Mouse (Mus musculus): ENCODE measurements around the gene B4gat1. TPM values are rescaled to one million over a fixed set of nuclear protein-coding genes. Genes with fewer than 3 reads are reported as not detected.
"Not testable (repeated sequence)": the region's sequence is repeated elsewhere in the genome, so short reads cannot be mapped to it uniquely, and the experiment has no call there.

The B4gat1 gene
- total and polyA plus RNA-seq, 2 experiments: 11.8 to 20.1 TPM

GRCm38 (mm10) chr19:4992371-4992770 lies 46.3 kb upstream of the B4gat1 start:
- TF ChIP-seq CTCF (IDR thresholded peaks at IDR 0.05; ENCODE audit: low read depth, low read length): no peak
- no peaks in the 10 kb centered on the region for H3K4me1 ChIP-seq (ENCODE audit: control insufficient read depth, insufficient read depth, low read length)
- H3K79me2 ChIP-seq (ENCODE audit: control insufficient read depth, insufficient read depth, low read length): no peaks in the 10 kb centered on the region
- no peak overlapping the region for H3K27ac ChIP-seq (replicated peaks; ENCODE audit: insufficient read depth, low read depth, low read length)
- 17% methylated on average over 8 of the region's 8 CpGs for WGBS
- H3K9ac ChIP-seq (ENCODE audit: low read depth, low read length): no peak overlapping the region
- no peak overlapping the region for H3K4me3 ChIP-seq (ENCODE audit: insufficient read depth, low read depth, low read length)
- peaks cover 6% of the 10 kb centered on the region; the same call in 1 of the 2 replicates for H3K27me3 ChIP-seq (ENCODE audit: control insufficient read depth, insufficient read depth, low read length)
- H3K36me3 ChIP-seq (ENCODE audit: control insufficient read depth, insufficient read depth, low read length): no peaks in the 10 kb centered on the region
- DNase-seq (ENCODE audit: extremely low read depth, low read depth, low spot score): no peak

GRCm38 (mm10) chr19:4992904-4993303 lies 45.7 kb upstream of the B4gat1 start:
- no peak overlapping the region for H3K27ac ChIP-seq (replicated peaks; ENCODE audit: insufficient read depth, low read depth, low read length)
- H3K9ac ChIP-seq (ENCODE audit: low read depth, low read length): no peak overlapping the region
- TF ChIP-seq POLR2A (IDR thresholded peaks at IDR 0.05; ENCODE audit: extremely low read depth, insufficient read depth, low read length) (no peak), CTCF (IDR thresholded peaks at IDR 0.05; ENCODE audit: low read depth, low read length) (no peak)
- H3K4me1 ChIP-seq (ENCODE audit: control insufficient read depth, insufficient read depth, low read length): no peaks in the 10 kb centered on the region
- H3K79me2 ChIP-seq (ENCODE audit: control insufficient read depth, insufficient read depth, low read length): no peaks in the 10 kb centered on the region
- H3K27me3 ChIP-seq (ENCODE audit: control insufficient read depth, insufficient read depth, low read length): peaks cover 6% of the 10 kb centered on the region; the same call in 1 of the 2 replicates
- no peak overlapping the region for H3K4me3 ChIP-seq (ENCODE audit: insufficient read depth, low read depth, low read length)
- no peaks in the 10 kb centered on the region for H3K36me3 ChIP-seq (ENCODE audit: control insufficient read depth, insufficient read depth, low read length)
- no peak for DNase-seq (ENCODE audit: extremely low read depth, low read depth, low spot score)
- WGBS: 8% methylated on average over 9 of the region's 9 CpGs

DNA sequence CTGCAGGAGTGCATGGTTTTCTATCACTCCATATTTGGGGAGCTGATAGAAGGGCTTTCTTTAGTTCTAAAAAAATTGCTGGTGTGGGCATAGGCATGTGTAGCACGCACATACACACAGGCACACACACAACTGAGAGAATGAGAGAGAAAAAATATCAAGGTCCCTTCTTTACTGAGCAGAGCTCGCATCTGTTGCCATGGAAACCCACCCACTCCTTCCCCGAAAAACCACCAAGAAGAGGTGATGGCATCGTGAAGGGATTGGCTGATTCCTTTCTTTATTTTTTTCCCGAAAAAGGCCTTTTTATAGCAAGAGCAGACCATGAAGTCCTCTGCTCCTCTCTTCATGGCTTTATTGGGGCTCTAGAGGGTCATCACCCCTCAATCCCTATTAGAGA lies 44.6 kb upstream of the B4gat1 start:
- TF ChIP-seq CTCF (IDR thresholded peaks at IDR 0.05; ENCODE audit: low read depth, low read length) (no peak), POLR2A (IDR thresholded peaks at IDR 0.05; ENCODE audit: extremely low read depth, insufficient read depth, low read length) (no peak)
- no peaks in the 10 kb centered on the region for H3K79me2 ChIP-seq (ENCODE audit: control insufficient read depth, insufficient read depth, low read length)
- WGBS: 66% methylated on average over 5 of the region's 5 CpGs
- no peak overlapping the region for H3K4me3 ChIP-seq (ENCODE audit: insufficient read depth, low read depth, low read length)
- H3K36me3 ChIP-seq (ENCODE audit: control insufficient read depth, insufficient read depth, low read length): no peaks in the 10 kb centered on the region
- no peak overlapping the region for H3K27ac ChIP-seq (replicated peaks; ENCODE audit: insufficient read depth, low read depth, low read length)
- H3K27me3 ChIP-seq (ENCODE audit: control insufficient read depth, insufficient read depth, low read length): peaks cover 11% of the 10 kb centered on the region
- no peak overlapping the region for H3K9ac ChIP-seq (ENCODE audit: low read depth, low read length)
- H3K4me1 ChIP-seq (ENCODE audit: control insufficient read depth, insufficient read depth, low read length): no peaks in the 10 kb centered on the region
- DNase-seq (ENCODE audit: extremely low read depth, low read depth, low spot score): no peak

DNA sequence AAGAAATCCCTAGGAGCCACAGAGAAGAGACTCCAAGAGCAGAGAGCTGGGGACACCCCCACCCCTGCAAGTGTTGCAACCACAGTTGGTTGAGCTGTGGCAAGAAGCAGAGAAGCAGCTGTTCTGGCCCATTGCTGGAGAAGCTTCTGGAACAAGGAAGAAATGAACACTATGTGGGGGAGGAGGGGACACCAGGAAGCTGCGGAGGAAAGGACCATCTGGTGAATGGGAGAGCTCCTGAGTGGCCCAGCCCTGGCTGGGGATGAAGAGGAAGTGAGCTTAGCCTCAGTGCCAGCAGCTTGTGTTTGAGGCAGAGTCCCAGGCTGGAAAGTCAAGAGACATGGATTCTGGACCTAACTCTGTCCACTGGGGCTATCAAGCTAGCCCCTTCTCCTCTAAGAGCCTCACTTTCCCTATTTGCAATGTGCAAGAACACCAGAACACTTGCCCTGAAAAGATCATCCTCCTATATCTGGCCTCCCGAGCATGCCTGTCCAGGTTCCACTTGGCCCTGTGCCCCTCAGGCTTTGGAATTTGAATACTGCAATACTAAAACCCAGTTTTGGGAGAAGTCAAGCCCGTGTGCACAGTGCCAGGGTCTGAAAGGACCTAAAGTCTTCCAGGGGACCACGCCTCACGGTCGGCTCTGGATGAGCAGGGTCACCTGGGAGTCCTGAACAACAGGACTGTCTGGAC lies 39.0 kb upstream of the B4gat1 start:
- Histone ChIP-seq H3K79me2 (ENCODE audit: control insufficient read depth, insufficient read depth, low read length) (no peaks in the 10 kb centered on the region), H3K27me3 (ENCODE audit: control insufficient read depth, insufficient read depth, low read length) (peaks cover 5% of the 10 kb centered on the region; the same call in 1 of the 2 replicates), H3K27ac (replicated peaks; ENCODE audit: insufficient read depth, low read depth, low read length) (no peak overlapping the region), H3K36me3 (ENCODE audit: control insufficient read depth, insufficient read depth, low read length) (no peaks in the 10 kb centered on the region), H3K4me1 (ENCODE audit: control insufficient read depth, insufficient read depth, low read length) (no peaks in the 10 kb centered on the region), H3K4me3 (ENCODE audit: insufficient read depth, low read depth, low read length) (no peak overlapping the region), H3K9ac (ENCODE audit: low read depth, low read length) (no peak overlapping the region)
- DNase-seq (ENCODE audit: extremely low read depth, low read depth, low spot score): no peak
- TF ChIP-seq POLR2A (IDR thresholded peaks at IDR 0.05; ENCODE audit: extremely low read depth, insufficient read depth, low read length): no peak
- TF ChIP-seq CTCF (IDR thresholded peaks at IDR 0.05; ENCODE audit: low read depth, low read length): no peak
- 64% methylated on average over 6 of the region's 6 CpGs for WGBS

GRCm38 (mm10) chr19:5001666-5002406 lies 36.8 kb upstream of the B4gat1 start:
- DNase-seq (ENCODE audit: extremely low read depth, low read depth, low spot score): peak; percentile 30
- Histone ChIP-seq H3K4me3 (ENCODE audit: insufficient read depth, low read depth, low read length) (no peak overlapping the region), H3K79me2 (ENCODE audit: control insufficient read depth, insufficient read depth, low read length) (no peaks in the 10 kb centered on the region), H3K27me3 (ENCODE audit: control insufficient read depth, insufficient read depth, low read length) (peaks cover 5% of the 10 kb centered on the region; the same call in 1 of the 2 replicates), H3K36me3 (ENCODE audit: control insufficient read depth, insufficient read depth, low read length) (no peaks in the 10 kb centered on the region), H3K27ac (replicated peaks; ENCODE audit: insufficient read depth, low read depth, low read length) (no peak overlapping the region), H3K9ac (ENCODE audit: low read depth, low read length) (no peak overlapping the region), H3K4me1 (ENCODE audit: control insufficient read depth, insufficient read depth, low read length) (no peaks in the 10 kb centered on the region)
- 4% methylated on average over 39 of the region's 39 CpGs for WGBS
- TF ChIP-seq CTCF (IDR thresholded peaks at IDR 0.05; ENCODE audit: low read depth, low read length) (peak; percentile 95), POLR2A (IDR thresholded peaks at IDR 0.05; ENCODE audit: extremely low read depth, insufficient read depth, low read length) (no peak)

- H3K27ac ChIP-seq (replicated peaks; ENCODE audit: insufficient read depth, low read depth, low read length); H3K79me2 ChIP-seq (ENCODE audit: control insufficient read depth, insufficient read depth, low read length); H3K27me3 ChIP-seq (ENCODE audit: control insufficient read depth, insufficient read depth, low read length); H3K4me1 ChIP-seq (ENCODE audit: control insufficient read depth, insufficient read depth, low read length); H3K4me3 ChIP-seq (ENCODE audit: insufficient read depth, low read depth, low read length); DNase-seq (ENCODE audit: extremely low read depth, low read depth, low spot score); H3K36me3 ChIP-seq (ENCODE audit: control insufficient read depth, insufficient read depth, low read length); H3K9ac ChIP-seq (ENCODE audit: low read depth, low read length): not testable (repeated sequence)
- WGBS: 49% methylated on average over 2 of the region's 2 CpGs
Observed at GRCm38 (mm10) chr19:5003644-5004043, 35.0 kb upstream of the B4gat1 start.
